Mouse (Mus musculus) heart, embryonic 12.5 days (tissue): ENCODE data around the gene Dock1. TPM values are rescaled to one million over a fixed set of nuclear protein-coding genes. Genes with fewer than 3 reads are reported as not detected.

Experiments
- ATAC-seq: fragments of 200-750 bp; cut with Nextera tagmentation; 2 replicates; pipeline ENCODE4 v1.8.0; 2017; ENCODE audit warnings: moderate TSS enrichment, moderate library complexity; ENCODE audit not compliant: insufficient number of reproducible peaks, low FRiP score
- H3K27ac ChIP-seq: fragments of 300-500 bp; sonication (generic); 2 replicates; pipeline ENCODE4 v1.5.1; 2016; ENCODE audit warnings: mild to moderate bottlenecking, moderate library complexity; ENCODE audit not compliant: poor library complexity, severe bottlenecking
- H3K27me3 ChIP-seq: fragments of 300-500 bp; sonication (generic); replicated peaks from 2 replicates; pipeline ENCODE4 v1.6.1; 2016; ENCODE audit warnings: mild to moderate bottlenecking, moderate library complexity
- H3K36me3 ChIP-seq: fragments of 300-500 bp; sonication (generic); 2 replicates; pipeline ENCODE4 v1.6.1; 2016; ENCODE audit warnings: mild to moderate bottlenecking, moderate library complexity
- H3K4me1 ChIP-seq: fragments of 300-500 bp; sonication (generic); replicated peaks from 2 replicates; pipeline ENCODE4 v1.6.1; 2016; ENCODE audit warnings: mild to moderate bottlenecking
- H3K4me2 ChIP-seq: fragments of 300-500 bp; sonication (generic); 2 replicates; pipeline ENCODE4 v1.6.1; 2016; ENCODE audit warnings: mild to moderate bottlenecking, moderate library complexity
- H3K4me3 ChIP-seq: fragments of 300-500 bp; sonication (generic); 2 replicates; pipeline ENCODE4 v1.5.1; 2016; ENCODE audit warnings: mild to moderate bottlenecking
- H3K9ac ChIP-seq: fragments of 300-500 bp; sonication (generic); 2 replicates; pipeline ENCODE4 v1.6.1; 2016; ENCODE audit warnings: mild to moderate bottlenecking, moderate library complexity
- H3K9me3 ChIP-seq: fragments of 300-500 bp; sonication (generic); replicated peaks from 2 replicates; pipeline ENCODE4 v1.6.1; 2016; ENCODE audit warnings: mild to moderate bottlenecking, moderate library complexity
- WGBS: fragments of 180-500 bp; shearing (Covaris S2); methylation state at CpG from one replicate; pipeline ENCODE4 v1.1.7; 2016; 5-methylcytosine and 5-hydroxymethylcytosine counted together
- polyA plus RNA-seq: library from polyadenylated mRNA; unstranded; fragments of >200 nt; fragmentation: Nextera tagmentation; extraction: Ambion mirVana; gene quantifications from 2 replicates; pipeline ENCODE4 v1.2.1, GENCODE M21; 2016

Dock1 gene
- polyA plus RNA-seq, 1 experiment from 2014 or later: 31.9 TPM

DNA sequence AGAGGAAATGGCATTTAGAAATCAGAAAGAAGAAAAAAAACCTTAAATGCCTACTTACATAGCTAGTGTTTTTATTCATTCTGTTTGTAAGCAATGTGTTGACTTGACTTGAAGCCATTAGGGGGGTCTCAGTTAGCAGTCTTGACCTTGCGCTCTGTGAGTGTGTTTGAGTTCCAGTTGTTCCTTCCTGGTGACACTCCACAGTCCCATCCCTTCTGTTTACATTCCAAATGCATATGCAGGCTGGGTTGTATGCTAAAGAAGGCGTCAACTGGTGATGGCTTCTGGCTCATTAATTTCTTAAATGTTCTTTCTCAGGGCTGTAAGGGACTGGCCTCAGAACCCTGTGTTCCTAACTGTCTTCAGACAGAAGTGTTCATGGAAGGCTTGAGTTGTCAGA is 291.2 kb downstream of the Dock1 start:
- Histone ChIP-seq H3K4me2 (no peak overlapping the region), H3K4me1 (no peaks in the 10 kb centered on the region), H3K27ac (no peak overlapping the region), H3K36me3 (no peaks in the 10 kb centered on the region), H3K27me3 (no peaks in the 10 kb centered on the region), H3K9ac (no peak overlapping the region), H3K9me3 (0 out of 2 replicates have a peak, but pooled peaks cover 4% of the 10 kb centered on the region), H3K4me3 (no peak overlapping the region)
- ATAC-seq: no peak
- WGBS: 77% methylated on average over 2 of the region's 2 CpGs

DNA sequence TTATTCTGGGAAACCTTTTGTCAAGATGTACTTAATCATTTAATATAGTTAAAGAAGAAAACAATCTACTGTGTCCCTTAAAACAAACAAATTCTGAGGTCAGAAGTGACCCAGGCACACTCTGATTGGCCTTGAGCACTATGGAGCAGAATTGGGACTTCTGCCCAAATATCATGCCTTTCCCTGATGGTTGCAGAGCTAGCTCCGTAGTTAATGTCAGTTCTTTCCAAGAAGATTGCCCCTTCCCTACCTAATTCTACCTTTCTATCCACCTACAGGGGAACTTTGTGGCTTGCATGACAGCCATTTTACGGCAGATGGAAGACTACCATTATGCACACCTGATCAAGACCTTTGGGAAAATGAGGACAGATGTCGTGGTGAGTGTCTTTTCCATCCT is 319.8 kb downstream of the Dock1 start:
- 88% methylated on average over 3 of the region's 3 CpGs for WGBS
- ATAC-seq: no peak
- Histone ChIP-seq H3K9me3 (no peaks in the 10 kb centered on the region), H3K4me2 (no peak overlapping the region), H3K27ac (no peak overlapping the region), H3K4me1 (no peaks in the 10 kb centered on the region), H3K36me3 (peaks cover 3% of the 10 kb centered on the region; the same call in 1 of the 2 replicates), H3K27me3 (no peaks in the 10 kb centered on the region), H3K9ac (no peak overlapping the region), H3K4me3 (no peak overlapping the region)

DNA sequence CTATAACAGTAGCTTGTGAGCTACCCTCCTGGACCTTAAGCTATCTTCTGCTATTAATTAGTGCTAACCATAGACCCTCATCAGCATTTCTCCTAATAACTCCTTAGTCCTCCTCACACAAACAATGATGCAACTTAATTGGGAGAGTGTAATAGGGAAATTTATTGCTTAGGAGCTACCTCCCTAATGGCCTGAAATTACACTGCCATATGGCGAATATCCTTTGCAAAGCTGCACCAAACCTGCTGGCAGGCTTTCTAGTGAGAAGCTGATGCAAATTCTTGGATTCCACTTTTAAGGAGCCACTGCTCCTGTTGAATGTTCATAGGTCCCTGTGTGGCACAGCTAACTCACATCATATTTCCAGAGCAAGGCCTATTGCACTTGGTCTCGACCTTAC is 320.5 kb downstream of the Dock1 start:
- Histone ChIP-seq H3K27me3 (no peaks in the 10 kb centered on the region), H3K4me1 (no peaks in the 10 kb centered on the region), H3K9me3 (no peaks in the 10 kb centered on the region), H3K36me3 (peaks cover 3% of the 10 kb centered on the region; the same call in 1 of the 2 replicates), H3K9ac (no peak overlapping the region), H3K4me2 (no peak overlapping the region), H3K27ac (no peak overlapping the region), H3K4me3 (no peak overlapping the region)
- 76% methylated on average over 2 of the region's 2 CpGs for WGBS
- no peak for ATAC-seq

DNA sequence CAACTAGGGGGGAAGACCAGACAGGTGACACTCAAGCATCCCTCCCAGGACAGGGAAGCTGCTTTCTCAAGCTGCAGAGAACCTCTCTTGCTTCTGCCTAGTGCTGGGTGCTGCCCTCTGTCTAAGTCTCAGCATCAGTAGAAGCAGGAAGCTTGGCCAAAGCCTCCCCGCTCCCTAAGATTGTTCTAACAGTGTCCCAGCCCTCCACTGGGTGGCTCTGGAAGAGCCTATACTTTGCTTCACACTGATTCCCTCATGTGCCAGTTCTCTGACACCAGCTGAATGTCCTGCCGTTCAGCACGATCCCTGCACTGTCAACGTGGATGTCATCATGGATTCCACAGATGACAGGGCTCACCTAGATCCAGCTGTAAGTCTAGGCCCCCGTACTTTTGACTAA is 324.5 kb downstream of the Dock1 start:
- no peak overlapping the region for H3K4me3 ChIP-seq
- H3K4me2 ChIP-seq: no peak overlapping the region
- WGBS: 71% methylated on average over 5 of the region's 5 CpGs
- no peak overlapping the region for H3K9ac ChIP-seq
- peaks cover 3% of the 10 kb centered on the region; the same call in 1 of the 2 replicates for H3K4me1 ChIP-seq
- H3K27ac ChIP-seq: no peak overlapping the region
- no peaks in the 10 kb centered on the region for H3K27me3 ChIP-seq
- ATAC-seq: no peak
- no peaks in the 10 kb centered on the region for H3K9me3 ChIP-seq
- peaks cover 14% of the 10 kb centered on the region for H3K36me3 ChIP-seq

DNA sequence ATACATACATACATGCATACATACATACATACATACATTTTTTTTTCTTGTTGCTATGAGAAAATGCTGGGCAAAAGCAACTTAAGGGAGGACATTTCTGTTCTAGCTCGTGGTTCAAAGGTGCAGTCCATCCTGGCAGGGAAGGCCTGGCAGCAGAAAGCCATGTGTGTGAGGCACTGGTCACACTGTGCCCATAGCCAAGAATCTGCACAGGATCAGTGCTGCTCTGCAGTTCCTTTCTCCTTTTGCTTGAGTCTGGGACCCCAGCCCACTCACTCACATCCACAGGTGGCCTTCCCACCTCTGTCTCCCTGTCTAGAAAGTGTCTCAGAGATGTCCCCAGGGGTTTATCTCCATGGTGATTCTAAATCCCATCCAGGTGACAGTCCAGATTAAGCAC is 331.8 kb downstream of the Dock1 start:
- WGBS: 90% methylated on average over 1 of the region's 1 CpGs

DNA sequence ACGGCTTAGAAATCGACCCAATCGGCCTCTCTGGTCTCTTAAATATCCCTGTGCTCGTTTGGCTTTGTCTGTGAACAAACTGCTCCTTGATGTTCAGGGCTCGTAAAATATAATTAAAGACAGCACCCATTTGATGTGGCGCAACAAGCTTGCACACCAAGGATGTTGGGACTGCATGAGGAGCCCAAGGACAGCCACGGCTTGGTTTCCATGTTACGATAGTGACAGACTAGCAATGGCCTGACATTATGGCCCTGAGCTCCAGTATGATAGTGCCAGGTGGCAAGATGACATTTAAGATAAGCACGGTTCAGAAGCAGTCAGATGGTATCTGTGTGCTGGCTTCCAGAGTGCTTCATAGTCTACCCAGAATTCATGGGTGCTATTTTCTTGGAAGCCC is 332.4 kb downstream of the Dock1 start:
- Histone ChIP-seq H3K36me3 (peaks cover 24% of the 10 kb centered on the region; the same call in 1 of the 2 replicates), H3K27ac (no peak overlapping the region), H3K4me3 (no peak overlapping the region), H3K9me3 (no peaks in the 10 kb centered on the region), H3K4me1 (no peaks in the 10 kb centered on the region), H3K9ac (no peak overlapping the region), H3K4me2 (no peak overlapping the region), H3K27me3 (no peaks in the 10 kb centered on the region)
- ATAC-seq: no peak
- 82% methylated on average over 9 of the region's 9 CpGs for WGBS

More for the DNA sequence above, 331.8 kb downstream of the Dock1 start:
- no peak for ATAC-seq
- H3K27me3 ChIP-seq: no peaks in the 10 kb centered on the region
- H3K36me3 ChIP-seq: peaks cover 24% of the 10 kb centered on the region; the same call in 1 of the 2 replicates
- H3K4me1 ChIP-seq: peaks cover 2% of the 10 kb centered on the region; the same call in 1 of the 2 replicates
- H3K4me2 ChIP-seq: no peak overlapping the region
- no peak overlapping the region for H3K27ac ChIP-seq
- no peaks in the 10 kb centered on the region for H3K9me3 ChIP-seq
- no peak overlapping the region for H3K4me3 ChIP-seq
- H3K9ac ChIP-seq: no peak overlapping the region

DNA sequence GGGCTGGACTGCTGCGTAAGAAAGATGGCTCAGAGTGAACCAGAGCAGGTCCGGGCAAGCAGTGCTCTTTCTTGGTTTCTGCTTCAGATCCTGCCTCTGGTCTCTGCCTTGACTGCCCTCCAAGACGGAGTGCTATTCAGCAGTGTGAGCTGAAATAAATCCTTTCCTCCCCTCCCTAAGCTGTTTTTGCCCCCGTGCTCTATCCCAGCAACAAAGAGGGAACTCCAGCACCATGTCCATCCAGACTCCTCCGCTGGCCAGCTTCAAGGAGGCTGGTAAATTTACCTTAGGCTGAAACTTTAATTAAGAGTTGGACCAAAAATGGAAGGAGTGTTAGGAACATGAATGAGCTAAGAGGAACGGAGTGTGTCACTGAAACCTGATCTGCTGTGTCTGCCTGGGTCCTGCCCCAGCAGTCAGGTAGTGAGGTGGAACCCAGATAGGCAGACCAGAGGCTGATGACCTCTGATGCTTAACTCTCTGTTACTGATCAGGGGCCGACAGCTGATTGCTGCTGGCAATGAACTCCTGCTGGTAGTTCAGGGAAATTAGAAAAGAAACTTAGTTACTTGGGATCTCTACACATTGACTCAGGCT is 335.6 kb downstream of the Dock1 start:
- 65% methylated on average over 7 of the region's 7 CpGs for WGBS
- Histone ChIP-seq H3K9me3 (no peaks in the 10 kb centered on the region), H3K27ac (no peak overlapping the region), H3K4me2 (no peak overlapping the region), H3K9ac (no peak overlapping the region), H3K4me1 (no peaks in the 10 kb centered on the region), H3K27me3 (no peaks in the 10 kb centered on the region), H3K36me3 (peaks cover 5% of the 10 kb centered on the region; the same call in 1 of the 2 replicates), H3K4me3 (no peak overlapping the region)
- no peak for ATAC-seq

DNA sequence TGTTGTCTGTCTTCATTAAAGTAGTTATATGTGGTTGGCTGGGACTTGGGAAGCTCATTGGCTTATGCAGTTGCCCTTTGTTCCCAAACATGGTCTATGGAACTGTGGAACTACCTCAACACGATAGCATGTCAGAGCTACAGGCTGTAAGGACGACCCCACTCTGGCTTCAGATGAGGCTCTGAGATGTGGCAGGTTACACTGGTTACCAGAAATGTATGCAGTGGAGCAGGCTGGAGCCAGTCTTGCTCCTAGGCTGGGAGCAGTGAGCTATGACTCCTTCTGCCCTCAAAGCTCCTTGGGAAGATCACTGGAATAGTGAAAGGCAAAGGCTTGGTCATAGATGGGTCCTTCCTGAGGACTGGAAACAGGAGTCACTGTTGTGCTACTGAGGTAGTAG is 337.6 kb downstream of the Dock1 start:
- H3K4me3 ChIP-seq: no peak overlapping the region
- WGBS: 81% methylated on average over 2 of the region's 2 CpGs

DNA sequence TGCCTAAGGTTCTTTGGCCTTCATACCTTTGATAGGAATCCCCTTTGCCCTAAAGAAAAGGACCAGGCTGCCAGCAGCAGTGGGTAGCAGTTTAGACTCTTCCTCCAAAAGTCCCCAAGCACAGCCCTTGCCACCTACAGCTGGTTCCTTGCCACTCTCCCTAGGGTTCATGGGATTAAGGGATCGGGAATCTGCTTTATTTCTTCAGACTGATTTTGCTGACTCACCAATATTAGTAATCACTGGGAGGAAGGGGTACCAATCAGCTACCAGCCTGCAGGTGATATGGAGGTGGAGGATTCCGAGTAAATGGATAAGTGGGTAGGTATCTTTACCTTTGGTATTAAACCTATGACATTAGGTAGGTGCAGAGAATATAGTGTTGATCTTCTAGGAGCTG is 340.5 kb downstream of the Dock1 start:
- Histone ChIP-seq H3K4me3 (no peak overlapping the region), H3K27me3 (no peaks in the 10 kb centered on the region), H3K36me3 (no peaks in the 10 kb centered on the region), H3K9me3 (no peaks in the 10 kb centered on the region), H3K9ac (no peak overlapping the region), H3K27ac (no peak overlapping the region), H3K4me2 (no peak overlapping the region), H3K4me1 (no peaks in the 10 kb centered on the region)
- 81% methylated on average over 2 of the region's 2 CpGs for WGBS
- no peak for ATAC-seq

More for the DNA sequence above, 337.6 kb downstream of the Dock1 start:
- no peak for ATAC-seq
- H3K4me2 ChIP-seq: no peak overlapping the region
- no peaks in the 10 kb centered on the region for H3K36me3 ChIP-seq
- H3K27ac ChIP-seq: no peak overlapping the region
- no peak overlapping the region for H3K9ac ChIP-seq
- H3K27me3 ChIP-seq: no peaks in the 10 kb centered on the region
- no peaks in the 10 kb centered on the region for H3K9me3 ChIP-seq
- H3K4me1 ChIP-seq: no peaks in the 10 kb centered on the region

DNA sequence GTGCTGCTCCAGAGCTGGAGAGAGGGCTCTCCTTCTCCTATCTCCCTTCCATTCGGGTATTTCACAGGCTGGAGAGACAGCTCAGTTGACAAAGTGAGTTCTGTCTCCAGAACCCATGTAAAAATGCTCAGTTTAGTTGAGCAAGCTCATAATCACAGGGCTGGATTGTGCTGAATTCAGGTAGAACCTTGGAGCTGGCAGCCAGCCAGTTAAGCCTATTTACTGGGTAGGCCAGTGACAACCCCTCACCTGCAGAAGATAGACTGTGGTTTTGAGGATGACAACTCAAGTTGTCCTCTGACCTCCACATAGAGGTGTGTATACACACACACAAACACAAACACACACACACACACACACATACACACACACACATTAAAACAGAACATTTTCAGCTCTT is 347.1 kb downstream of the Dock1 start:
- H3K9me3 ChIP-seq: no peaks in the 10 kb centered on the region
- WGBS: 49% methylated on average over 1 of the region's 1 CpGs
- no peak overlapping the region for H3K9ac ChIP-seq
- no peak overlapping the region for H3K4me3 ChIP-seq
- H3K4me2 ChIP-seq: no peak overlapping the region
- H3K36me3 ChIP-seq: no peaks in the 10 kb centered on the region
- no peak overlapping the region for H3K27ac ChIP-seq
- peaks cover 12% of the 10 kb centered on the region for H3K4me1 ChIP-seq
- no peak for ATAC-seq
- no peaks in the 10 kb centered on the region for H3K27me3 ChIP-seq

DNA sequence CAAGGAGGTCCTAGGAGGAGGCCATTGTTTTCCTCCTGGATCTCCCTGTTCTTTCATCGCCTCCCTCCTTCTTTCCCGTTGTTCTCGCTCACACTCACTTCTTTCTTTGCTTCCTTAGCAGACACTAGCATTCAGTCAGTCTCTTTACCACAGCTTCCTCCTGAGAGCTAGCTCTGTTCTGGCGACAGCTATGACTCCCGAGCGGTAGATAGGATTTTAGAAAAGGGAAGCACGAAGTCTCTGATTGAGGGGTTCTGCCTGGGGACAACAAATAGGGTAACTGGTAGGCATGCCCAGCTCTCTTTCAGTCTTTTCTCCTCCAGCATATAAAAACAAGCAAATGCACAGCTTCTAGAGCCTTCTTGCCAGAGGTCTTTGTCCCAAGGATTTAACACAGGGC is 350.3 kb downstream of the Dock1 start:
- Histone ChIP-seq H3K27me3 (no peaks in the 10 kb centered on the region), H3K4me2 (no peak overlapping the region), H3K4me1 (peaks cover 16% of the 10 kb centered on the region), H3K9ac (no peak overlapping the region), H3K27ac (no peak overlapping the region), H3K36me3 (no peaks in the 10 kb centered on the region), H3K4me3 (no peak overlapping the region), H3K9me3 (no peaks in the 10 kb centered on the region)
- ATAC-seq: no peak
- 65% methylated on average over 7 of the region's 7 CpGs for WGBS

DNA sequence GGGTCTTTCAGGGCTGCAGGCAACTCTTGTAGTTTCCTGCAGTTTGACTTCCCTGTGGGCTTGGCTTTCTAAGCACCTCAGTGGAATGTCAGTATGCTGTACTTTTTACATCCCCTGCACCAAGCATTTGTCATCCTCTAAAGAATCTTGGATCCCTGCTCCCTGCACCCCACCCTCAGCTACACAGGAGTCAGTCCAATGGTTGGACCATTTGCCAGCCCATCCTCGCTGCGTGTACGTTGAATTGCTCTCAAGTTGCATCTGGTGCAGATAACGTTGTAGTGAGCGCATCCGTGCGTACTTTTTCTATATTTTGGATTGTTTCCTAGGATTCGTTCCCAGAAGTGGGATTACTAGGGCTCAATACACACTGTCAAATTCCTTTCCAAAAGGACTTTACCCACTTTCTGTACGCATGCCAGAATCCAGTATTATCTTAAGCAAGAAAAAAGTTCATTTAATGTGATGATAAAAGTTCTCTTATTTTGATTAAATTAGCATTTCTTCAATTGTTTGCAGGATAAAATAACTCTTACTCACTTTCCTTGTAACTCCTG is 351.2 kb downstream of the Dock1 start:
- Histone ChIP-seq H3K27me3 (no peaks in the 10 kb centered on the region), H3K4me2 (no peak overlapping the region), H3K27ac (no peak overlapping the region), H3K36me3 (no peaks in the 10 kb centered on the region), H3K4me1 (peaks cover 16% of the 10 kb centered on the region), H3K9ac (no peak overlapping the region), H3K4me3 (no peak overlapping the region), H3K9me3 (no peaks in the 10 kb centered on the region)
- ATAC-seq: no peak
- 83% methylated on average over 9 of the region's 9 CpGs for WGBS
